Mouse (Mus musculus) heart, adult 11 months (tissue): ENCODE data around the gene Sord.

Experiments
- DNase-seq: peaks from one replicate; pipeline ENCODE4 v3.0.0; 2022

Sord gene

DNA sequence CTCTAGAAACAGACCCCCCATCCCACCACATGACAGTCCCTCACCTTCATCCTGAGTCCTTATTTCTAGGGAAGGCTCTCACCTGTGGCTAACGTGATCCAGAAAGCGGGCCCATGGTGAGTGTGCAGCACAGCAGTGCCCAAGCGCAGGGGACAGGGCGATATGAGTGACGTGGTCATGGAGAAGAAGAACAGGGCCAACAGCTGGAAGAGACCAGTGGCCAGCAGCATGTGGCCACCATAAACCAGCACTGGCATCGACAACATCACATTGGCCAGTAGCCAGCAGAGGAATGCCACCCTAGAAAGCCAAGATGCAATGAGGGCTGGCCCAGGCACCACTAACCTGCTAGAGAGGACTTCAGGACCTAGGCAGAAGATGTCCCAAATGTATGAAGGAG lies 70.0 kb downstream of the Sord start:
- DNase-seq, result no peak

DNA sequence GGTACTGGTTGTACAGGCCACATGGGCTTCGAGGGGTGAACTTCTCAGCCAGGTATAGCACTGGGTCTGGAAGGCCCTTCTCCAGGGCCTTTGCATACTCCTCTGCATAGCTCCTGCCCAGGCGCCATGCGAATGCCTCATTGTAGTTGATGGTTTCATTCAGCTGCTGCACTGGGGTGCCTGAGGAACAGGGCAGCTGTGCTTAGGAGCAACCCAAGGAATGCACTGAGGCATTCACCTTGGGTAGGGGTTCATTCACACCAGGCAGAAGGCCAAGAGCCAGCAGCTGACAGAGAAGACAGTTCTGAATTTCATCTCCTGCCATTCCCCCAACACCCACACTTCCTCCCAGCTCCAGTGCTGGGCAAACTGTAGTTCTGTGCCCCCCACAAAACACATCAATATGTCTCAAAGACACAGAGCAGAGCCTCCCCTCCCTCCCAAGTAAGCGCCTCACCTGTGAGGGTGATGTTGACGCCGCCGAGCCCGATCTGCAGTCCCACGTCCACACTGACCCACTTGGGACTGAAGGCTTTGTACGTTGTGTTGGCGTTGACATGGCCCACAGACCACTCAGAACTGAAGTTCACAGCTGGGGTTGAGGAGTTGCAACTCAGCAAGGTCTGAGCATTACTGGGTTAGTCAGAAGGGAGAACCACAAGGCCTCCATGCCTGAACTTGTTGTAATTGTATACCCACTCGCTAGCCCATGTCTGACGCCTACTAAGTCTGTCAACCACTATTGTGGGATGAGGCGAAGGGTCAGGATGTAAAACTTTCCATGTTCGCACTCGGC lies 70.7 kb downstream of the Sord start:
- DNase-seq, result no peak

DNA sequence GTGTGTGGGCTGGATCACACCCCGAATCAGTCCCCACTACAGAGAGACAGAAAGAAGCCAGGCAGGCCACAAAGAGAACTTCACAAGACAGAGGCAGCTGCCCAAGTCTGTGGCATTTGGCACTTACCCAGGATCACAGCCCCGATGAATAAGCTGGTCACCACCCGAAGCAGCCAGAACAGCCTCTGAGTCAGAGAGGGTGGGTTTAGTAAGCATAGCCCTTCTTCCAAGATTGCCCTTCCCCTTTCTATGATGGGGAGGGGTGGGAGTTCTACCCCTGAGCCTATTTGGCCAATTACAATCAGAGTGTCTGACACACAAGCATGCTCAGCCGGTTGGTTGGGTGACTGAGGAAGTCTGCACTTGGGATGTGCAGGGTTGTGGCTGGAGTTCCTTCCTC lies 71.6 kb downstream of the Sord start:
- DNase-seq, result no peak

DNA sequence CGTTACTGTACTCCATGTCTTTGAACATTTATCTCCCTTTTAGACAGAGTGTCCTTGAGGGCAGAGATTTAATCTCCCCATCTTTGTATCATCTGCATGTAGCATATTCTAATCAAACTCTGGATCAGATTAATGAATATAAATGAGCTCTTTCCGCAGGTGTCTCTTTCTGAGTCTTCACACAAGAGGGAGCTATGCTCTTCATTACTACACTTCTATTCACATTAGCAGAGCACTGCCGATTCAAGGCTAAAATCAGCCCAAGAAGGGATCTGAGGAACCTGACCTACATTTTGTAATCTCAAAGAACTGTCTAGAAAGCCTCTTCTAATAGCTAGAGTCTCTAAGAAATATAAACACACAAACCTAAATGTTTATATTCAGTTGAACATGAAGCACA lies 75.1 kb downstream of the Sord start:
- no peak for DNase-seq

DNA sequence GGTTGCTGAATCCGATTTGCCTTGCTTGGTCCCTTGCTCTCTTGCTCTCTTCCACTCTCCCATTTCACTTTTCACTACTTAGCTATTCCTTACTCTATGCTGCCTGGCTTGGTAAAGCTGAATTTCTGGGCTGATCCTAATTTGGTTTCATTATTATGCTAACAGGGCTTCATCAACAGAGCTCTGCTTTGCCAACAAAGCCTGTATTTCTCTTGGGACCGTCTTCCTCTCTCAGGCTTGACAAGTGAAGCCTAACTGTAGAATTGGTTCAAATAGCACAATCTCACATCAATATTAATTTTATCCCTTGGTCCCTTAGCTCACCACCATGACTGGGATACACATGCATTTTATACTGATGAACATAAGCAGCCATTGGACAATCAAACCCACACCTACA lies 77.0 kb downstream of the Sord start:
- DNase-seq, result no peak

DNA sequence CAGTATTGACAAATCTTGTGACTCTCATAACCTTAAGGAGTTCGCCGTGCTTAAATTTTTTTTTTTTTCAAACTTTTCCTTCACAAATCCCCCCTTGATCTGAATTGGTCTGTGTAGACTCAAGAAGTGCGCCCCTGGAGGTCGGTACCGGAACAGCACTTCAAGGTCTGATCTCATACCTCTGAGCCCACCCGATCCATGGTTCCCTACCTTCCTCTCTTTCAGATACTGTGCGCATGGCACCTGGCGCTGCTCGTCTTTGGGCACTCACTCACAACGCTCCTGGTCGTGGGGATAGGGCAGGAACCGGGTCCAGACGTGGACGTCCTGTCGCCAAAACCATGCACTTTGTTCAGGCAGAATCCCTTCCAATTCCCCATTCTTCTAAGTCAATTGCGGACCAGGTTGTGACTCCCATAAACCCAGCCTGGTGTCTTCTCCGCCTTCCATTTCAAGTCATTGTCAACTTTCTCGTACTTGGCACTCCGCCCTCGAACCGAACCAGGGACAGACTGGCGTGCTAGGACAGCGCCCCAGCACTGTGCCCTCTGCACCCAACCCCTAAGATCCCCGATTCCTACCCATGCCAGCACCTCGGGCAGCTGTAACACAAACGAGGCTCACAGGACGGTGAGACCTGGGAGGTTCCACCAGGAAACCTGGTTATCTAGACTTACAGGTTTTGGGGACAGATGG lies 78.3 kb downstream of the Sord start:
- peak; percentile 92 for DNase-seq

DNA sequence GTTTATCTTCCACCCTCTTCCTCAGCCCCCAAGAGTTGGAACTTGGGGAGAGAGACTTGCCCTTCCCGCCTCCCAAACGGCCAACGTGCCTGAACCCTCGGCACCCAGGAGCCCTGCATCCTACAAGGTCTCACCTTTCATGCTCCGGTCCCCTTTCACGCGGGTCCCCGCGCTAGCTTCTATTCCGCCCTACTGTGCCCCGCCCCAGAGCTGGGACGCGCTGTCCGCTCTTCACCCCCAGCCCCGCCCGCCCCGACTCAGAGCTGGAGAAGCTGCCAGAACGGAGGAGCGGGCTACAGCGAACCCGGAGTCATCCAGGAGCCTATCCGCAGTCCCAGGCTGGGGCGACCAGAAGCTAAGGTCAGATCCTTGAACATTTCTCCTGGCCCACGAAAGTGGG lies 79.0 kb downstream of the Sord start, which contains the start of gene Duoxa1:
TSS of gene Duoxa1 (minus strand) at position 195 of the 400 bp plus-strand sequence.
- DNase-seq, result no peak
